Mouse (Mus musculus) kidney, embryonic 14.5 days (tissue): ENCODE results near the gene Atp10a. TPM values are rescaled to one million over a fixed set of nuclear protein-coding genes. Genes with fewer than 3 reads are reported as not detected.

ENCODE experiments used
- ATAC-seq: fragments of 200-750 bp; cut with Nextera tagmentation; 2 replicates; pipeline ENCODE4 v1.8.0; 2017; ENCODE audit warnings: moderate number of reproducible peaks, mild to moderate bottlenecking, moderate TSS enrichment, moderate library complexity; ENCODE audit not compliant: low FRiP score, low TSS enrichment
- H3K27ac ChIP-seq: fragments of 300-500 bp; sonication (generic); 2 replicates; pipeline ENCODE4 v1.5.1; 2014; ENCODE audit warnings: low read depth, mild to moderate bottlenecking, low read length, moderate library complexity, mixed read lengths
- H3K27me3 ChIP-seq: fragments of 300-500 bp; sonication (generic); 2 replicates; pipeline ENCODE4 v1.6.1; 2014; ENCODE audit warnings: mild to moderate bottlenecking, low read length; ENCODE audit not compliant: control insufficient read depth, insufficient read depth
- H3K36me3 ChIP-seq: fragments of 300-500 bp; sonication (generic); 2 replicates; pipeline ENCODE4 v1.6.1; 2014; ENCODE audit warnings: low read length, mixed read lengths; ENCODE audit not compliant: control insufficient read depth, insufficient read depth
- H3K4me1 ChIP-seq: fragments of 300-500 bp; sonication (generic); 2 replicates; pipeline ENCODE4 v1.6.1; 2014; ENCODE audit warnings: low read length, mixed read lengths; ENCODE audit not compliant: control insufficient read depth, insufficient read depth
- H3K4me2 ChIP-seq: fragments of 300-500 bp; sonication (generic); replicated peaks from 2 replicates; pipeline ENCODE4 v1.6.1; 2014; ENCODE audit warnings: low read depth, mild to moderate bottlenecking, low read length
- H3K4me3 ChIP-seq: fragments of 300-500 bp; sonication (generic); 2 replicates; pipeline ENCODE4 v1.5.1; 2014; ENCODE audit warnings: mild to moderate bottlenecking, low read length
- H3K9ac ChIP-seq: fragments of 300-500 bp; sonication (generic); 2 replicates; pipeline ENCODE4 v1.6.1; 2014; ENCODE audit warnings: low read depth, mild to moderate bottlenecking, low read length, moderate library complexity
- H3K9me3 ChIP-seq: fragments of 300-500 bp; sonication (generic); 2 replicates; pipeline ENCODE4 v1.6.1; 2016; ENCODE audit warnings: low read length; ENCODE audit not compliant: control insufficient read depth
- WGBS: fragments of 180-500 bp; shearing (Covaris S2); extraction: QIAGEN DNeasy Blood & Tissue Kit; methylation state at CpG from one replicate; pipeline ENCODE4 v1.1.7; 2014; 5-methylcytosine and 5-hydroxymethylcytosine counted together
- polyA plus RNA-seq: library from polyadenylated mRNA; unstranded; fragments of >200 nt; fragmentation: Nextera tagmentation; extraction: Ambion mirVana; gene quantifications from 2 replicates; pipeline ENCODE4 v1.2.1, GENCODE M21; 2014

Gene Atp10a
- polyA plus RNA-seq: 2.2 and 4.6 TPM in 2 replicates

DNA sequence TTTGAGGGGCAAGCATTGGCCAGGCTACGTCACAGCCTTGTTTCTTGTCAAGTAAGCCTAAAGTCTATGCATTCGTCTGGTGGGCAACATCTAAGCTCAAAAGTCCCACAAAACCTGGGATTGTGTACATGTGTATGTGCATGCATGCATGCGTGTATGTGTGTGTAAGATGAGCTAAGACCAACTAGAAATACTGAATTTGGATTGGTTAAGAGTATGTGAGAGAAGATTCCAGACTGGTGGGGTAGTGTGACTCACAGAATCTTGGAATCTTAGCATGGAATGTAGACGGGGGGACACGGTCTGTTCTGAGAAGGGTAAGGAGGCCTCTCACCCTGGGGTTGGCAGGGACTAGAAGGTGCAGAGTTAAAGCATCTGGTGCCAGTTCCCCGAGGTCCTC lies at the start of gene Atp10a:
TSS of gene Atp10a (plus strand) at position 301 of the 400 bp plus-strand sequence.
- Histone ChIP-seq H3K9me3 (no peaks in the 10 kb centered on the region), H3K27me3 (no peaks in the 10 kb centered on the region; the same call in 1 of the 2 replicates), H3K36me3 (no peaks in the 10 kb centered on the region), H3K4me3 (no peak within 1 kb of the TSS), H3K9ac (no peak within 1 kb of the TSS), H3K4me2 (no peak within 1 kb of the TSS), H3K4me1 (no peaks in the 10 kb centered on the region), H3K27ac (no peak within 1 kb of the TSS)
- ATAC-seq: no peak
- WGBS: 89% methylated on average over 6 of the region's 6 CpGs

DNA sequence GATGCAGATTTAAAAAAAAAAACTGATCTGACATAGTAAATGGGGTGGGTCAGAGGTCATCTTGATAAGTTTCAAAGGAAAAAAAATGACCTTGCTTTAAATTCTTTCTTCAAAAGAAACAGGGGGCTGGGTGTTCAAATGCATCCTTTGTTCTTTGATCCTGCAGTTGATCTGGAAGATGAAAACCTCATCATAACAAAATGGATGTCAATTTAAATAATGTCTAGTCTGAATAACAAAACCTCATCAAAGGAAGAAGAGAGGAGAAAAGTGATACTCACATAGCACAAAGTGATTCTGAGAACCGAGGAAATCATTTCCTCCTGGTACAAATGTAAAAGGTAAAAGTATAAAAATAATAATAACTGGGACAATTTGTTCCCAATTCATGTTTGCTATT lies 37.9 kb upstream of the Atp10a start:
- ATAC-seq: no peak
- H3K4me3 ChIP-seq: no peak overlapping the region
- WGBS: 50% methylated on average over 1 of the region's 1 CpGs
- no peaks in the 10 kb centered on the region for H3K36me3 ChIP-seq
- no peak overlapping the region for H3K9ac ChIP-seq
- no peak overlapping the region for H3K4me2 ChIP-seq
- H3K4me1 ChIP-seq: no peaks in the 10 kb centered on the region
- no peaks in the 10 kb centered on the region for H3K9me3 ChIP-seq
- no peaks in the 10 kb centered on the region for H3K27me3 ChIP-seq
- H3K27ac ChIP-seq: no peak overlapping the region

DNA sequence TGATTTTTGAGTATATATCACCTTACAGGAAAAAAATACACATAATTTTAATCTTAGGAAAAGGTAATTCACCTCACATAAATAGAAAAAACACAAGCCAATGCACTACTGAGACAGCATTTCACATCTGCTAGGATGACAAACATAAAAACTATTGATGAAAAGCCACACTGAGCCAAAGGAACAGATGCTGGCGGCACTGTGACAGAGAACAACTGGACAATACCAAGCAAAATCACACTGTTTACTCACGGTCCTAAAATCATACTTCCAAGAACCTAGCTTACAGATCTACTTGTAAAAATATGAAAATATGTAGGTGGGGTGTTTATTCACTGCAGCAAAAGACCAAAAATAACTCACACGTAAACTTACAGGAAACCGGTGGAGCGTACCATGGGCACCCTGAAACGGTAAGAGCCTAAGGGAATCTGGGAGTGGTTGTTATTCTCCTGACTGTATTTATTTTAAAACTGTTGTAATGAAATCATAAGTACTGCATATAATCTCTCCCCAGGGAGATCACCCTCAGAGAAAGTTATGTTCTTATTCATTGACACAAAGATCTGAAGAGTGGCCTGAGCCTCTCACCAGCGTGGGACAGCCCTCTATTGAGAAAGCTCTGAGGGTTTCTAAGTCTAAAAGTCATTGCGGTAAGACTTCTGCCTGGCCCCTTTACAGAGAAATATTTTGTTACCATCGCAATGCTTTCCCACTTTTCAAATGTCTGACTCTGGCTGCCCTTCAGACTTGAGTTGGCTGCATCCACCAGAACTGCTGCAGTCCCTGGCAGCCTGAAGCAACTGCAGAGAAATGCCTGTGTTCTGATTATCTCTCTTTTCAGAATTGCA lies 29.4 kb upstream of the Atp10a start:
- Histone ChIP-seq H3K36me3 (no peaks in the 10 kb centered on the region), H3K4me2 (no peak overlapping the region), H3K9me3 (no peaks in the 10 kb centered on the region), H3K27me3 (no peaks in the 10 kb centered on the region), H3K4me3 (no peak overlapping the region), H3K4me1 (no peaks in the 10 kb centered on the region), H3K27ac (no peak overlapping the region), H3K9ac (no peak overlapping the region)
- WGBS: 67% methylated on average over 9 of the region's 9 CpGs
- no peak for ATAC-seq

DNA sequence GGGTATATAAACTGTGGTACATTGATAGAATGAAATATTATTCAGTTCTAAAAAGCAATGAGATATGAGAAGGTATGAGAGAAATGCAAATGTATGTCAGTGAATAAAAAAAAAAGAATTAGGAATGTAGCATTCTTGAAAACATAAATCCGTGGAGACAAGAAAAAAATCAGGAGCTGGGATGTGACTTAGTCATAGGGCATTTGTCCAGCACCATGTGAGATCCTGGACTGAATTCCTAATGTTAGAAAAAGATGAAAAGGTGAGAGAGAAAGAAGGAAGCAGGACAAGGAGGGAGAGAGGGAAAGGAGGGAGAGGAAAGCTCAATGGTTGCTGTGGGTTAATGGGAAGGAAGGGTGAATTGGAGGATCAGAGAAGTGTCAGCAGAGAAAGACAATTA lies 28.6 kb upstream of the Atp10a start:
- no peak for ATAC-seq

DNA sequence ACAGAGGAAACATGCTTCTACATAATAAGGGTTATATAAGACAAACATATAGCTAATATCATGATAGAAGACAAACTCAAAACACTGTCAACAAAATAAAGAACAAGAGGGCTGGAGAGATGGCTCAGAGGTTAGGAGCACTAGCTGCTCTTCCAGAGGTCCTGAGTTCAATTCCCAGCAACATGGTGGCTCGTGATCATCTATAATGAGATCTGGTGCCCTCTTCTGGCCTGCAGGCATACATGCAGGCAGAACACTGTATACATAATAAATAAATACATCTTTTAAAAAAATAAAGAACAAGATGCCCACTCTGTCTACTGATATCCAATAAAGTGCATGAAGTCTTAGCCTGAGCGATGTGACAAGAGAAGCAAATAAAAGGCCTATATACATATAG lies 26.7 kb upstream of the Atp10a start:
- H3K4me2 ChIP-seq: no peak overlapping the region
- no peak overlapping the region for H3K27ac ChIP-seq
- H3K27me3 ChIP-seq: no peaks in the 10 kb centered on the region
- no peaks in the 10 kb centered on the region for H3K36me3 ChIP-seq
- H3K9me3 ChIP-seq: no peaks in the 10 kb centered on the region
- H3K4me3 ChIP-seq: no peak overlapping the region
- no peaks in the 10 kb centered on the region for H3K4me1 ChIP-seq
- 87% methylated on average over 2 of the region's 2 CpGs for WGBS
- no peak overlapping the region for H3K9ac ChIP-seq
- no peak for ATAC-seq

More for the DNA sequence above, 28.6 kb upstream of the Atp10a start:
- H3K9ac ChIP-seq: no peak overlapping the region
- H3K27me3 ChIP-seq: no peaks in the 10 kb centered on the region
- H3K4me1 ChIP-seq: no peaks in the 10 kb centered on the region
- H3K4me2 ChIP-seq: no peak overlapping the region
- H3K4me3 ChIP-seq: no peak overlapping the region
- H3K27ac ChIP-seq: no peak overlapping the region
- no peaks in the 10 kb centered on the region for H3K9me3 ChIP-seq
- H3K36me3 ChIP-seq: no peaks in the 10 kb centered on the region
- WGBS: 85% methylated on average over 1 of the region's 1 CpGs

DNA sequence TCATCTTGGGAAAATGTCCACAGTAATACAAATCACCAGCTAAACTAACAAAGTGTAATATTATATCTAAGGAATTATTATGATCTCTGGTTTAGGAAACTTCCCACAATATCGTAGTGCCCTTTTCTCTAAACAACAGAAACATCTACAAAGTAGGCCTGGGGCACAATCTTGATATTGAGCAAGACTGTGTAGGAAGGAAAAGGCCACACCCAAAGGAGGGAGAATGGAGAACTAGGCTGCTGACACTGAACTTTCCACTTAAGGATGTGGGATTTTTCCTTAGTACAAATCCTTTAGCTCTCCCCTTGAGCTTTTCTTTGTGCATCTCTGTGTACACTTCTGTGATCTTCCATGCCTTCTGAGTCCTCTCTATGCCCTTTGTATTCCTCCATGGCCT lies 22.3 kb upstream of the Atp10a start:
- 91% methylated on average over 1 of the region's 1 CpGs for WGBS
- H3K9me3 ChIP-seq: no peaks in the 10 kb centered on the region
- H3K4me3 ChIP-seq: no peak overlapping the region

DNA sequence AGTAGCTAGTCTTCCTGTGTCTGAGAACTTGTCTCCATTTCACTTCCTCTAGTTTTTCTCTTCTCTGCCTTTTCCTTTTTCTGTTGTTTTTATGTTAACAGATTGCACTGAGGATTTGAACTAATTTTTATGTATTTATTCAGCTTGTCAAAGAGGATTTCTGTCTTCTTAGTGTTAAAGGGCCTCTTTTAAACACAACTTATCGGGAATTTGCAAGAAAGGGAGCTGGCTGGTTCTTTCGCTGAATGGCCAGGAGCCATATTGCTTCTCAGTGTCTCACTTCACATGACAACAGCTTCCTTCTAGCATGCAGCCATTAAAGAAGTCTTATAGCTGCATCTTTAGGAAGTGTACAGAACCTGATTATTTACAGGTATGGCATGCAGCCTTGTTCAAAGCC lies 16.3 kb upstream of the Atp10a start:
- 90% methylated on average over 2 of the region's 2 CpGs for WGBS
- no peaks in the 10 kb centered on the region for H3K4me1 ChIP-seq

More for the DNA sequence above, 22.3 kb upstream of the Atp10a start:
- ATAC-seq: no peak
- no peaks in the 10 kb centered on the region for H3K27me3 ChIP-seq
- no peaks in the 10 kb centered on the region for H3K36me3 ChIP-seq
- no peak overlapping the region for H3K27ac ChIP-seq
- H3K4me1 ChIP-seq: no peaks in the 10 kb centered on the region
- no peak overlapping the region for H3K9ac ChIP-seq
- H3K4me2 ChIP-seq: no peak overlapping the region

DNA sequence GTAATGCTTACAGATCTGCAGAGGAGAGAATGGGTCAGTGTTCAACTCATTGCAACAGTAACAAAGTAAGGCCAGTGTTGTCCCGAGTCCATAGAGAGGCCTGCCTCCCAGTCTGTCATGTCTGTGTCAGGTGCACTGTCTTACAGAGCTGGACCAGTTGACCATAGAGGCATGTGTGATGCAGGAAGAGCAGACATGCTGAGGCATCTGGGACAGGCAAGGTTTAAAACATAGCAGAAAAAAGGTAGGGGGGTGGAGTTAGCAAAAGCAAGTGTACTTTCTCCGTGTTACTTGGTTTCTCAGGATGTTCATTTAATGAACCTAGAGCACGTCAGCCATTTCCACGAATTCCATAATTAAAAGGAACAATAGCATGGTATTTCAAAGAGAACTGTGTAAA lies 15.5 kb upstream of the Atp10a start:
- H3K36me3 ChIP-seq: no peaks in the 10 kb centered on the region
- H3K4me3 ChIP-seq: no peak overlapping the region
- H3K9me3 ChIP-seq: no peaks in the 10 kb centered on the region
- no peaks in the 10 kb centered on the region for H3K4me1 ChIP-seq
- 83% methylated on average over 4 of the region's 4 CpGs for WGBS
- no peaks in the 10 kb centered on the region for H3K27me3 ChIP-seq
- no peak for ATAC-seq
- H3K27ac ChIP-seq: no peak overlapping the region
- no peak overlapping the region for H3K4me2 ChIP-seq
- H3K9ac ChIP-seq: no peak overlapping the region

More for the DNA sequence above, 16.3 kb upstream of the Atp10a start:
- Histone ChIP-seq H3K27me3 (no peaks in the 10 kb centered on the region), H3K4me2 (no peak overlapping the region), H3K9me3 (no peaks in the 10 kb centered on the region), H3K36me3 (no peaks in the 10 kb centered on the region), H3K4me3 (no peak overlapping the region), H3K9ac (no peak overlapping the region), H3K27ac (no peak overlapping the region)
- ATAC-seq: no peak

DNA sequence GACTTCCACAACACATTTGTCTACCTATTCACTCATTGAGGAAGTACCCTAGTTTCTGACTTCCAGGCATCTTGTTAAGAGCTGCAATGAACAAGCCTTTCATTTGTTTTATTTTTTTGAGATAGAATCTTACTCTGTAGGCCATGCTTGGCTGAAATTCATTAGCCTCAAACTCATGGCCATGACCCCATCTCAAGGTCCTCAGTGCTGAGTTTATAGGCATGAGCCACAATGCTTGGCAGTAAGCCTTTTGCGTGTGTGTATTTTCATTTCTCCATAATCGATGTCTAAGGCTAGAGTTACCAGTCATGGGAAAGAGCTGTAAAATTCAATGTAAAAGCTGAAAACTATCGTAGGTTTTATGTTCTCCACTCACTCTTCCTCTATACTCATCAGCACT lies 14.1 kb upstream of the Atp10a start:
- H3K9ac ChIP-seq: no peak overlapping the region
- H3K27ac ChIP-seq: no peak overlapping the region
- H3K4me1 ChIP-seq: no peaks in the 10 kb centered on the region
- no peak overlapping the region for H3K4me2 ChIP-seq
- H3K36me3 ChIP-seq: no peaks in the 10 kb centered on the region
- ATAC-seq: no peak
- no peak overlapping the region for H3K4me3 ChIP-seq
- H3K27me3 ChIP-seq: no peaks in the 10 kb centered on the region
- H3K9me3 ChIP-seq: no peaks in the 10 kb centered on the region
- WGBS: 87% methylated on average over 3 of the region's 3 CpGs
